Mouse (Mus musculus) embryonic facial prominence, embryonic 12.5 days (tissue): ENCODE results near the gene Gapt. TPM values are rescaled to one million over a fixed set of nuclear protein-coding genes. Genes with fewer than 3 reads are reported as not detected.

ENCODE experiments used
- ATAC-seq: fragments of 200-750 bp; cut with Nextera tagmentation; 2 replicates; pipeline ENCODE4 v1.8.0; 2017; ENCODE audit not compliant: insufficient number of reproducible peaks, insufficient read depth, low FRiP score, low TSS enrichment
- H3K27ac ChIP-seq: fragments of 300-500 bp; sonication (generic); 2 replicates; pipeline ENCODE4 v1.5.1; 2016; ENCODE audit warnings: mild to moderate bottlenecking
- H3K27me3 ChIP-seq: fragments of 300-500 bp; sonication (generic); 2 replicates; pipeline ENCODE4 v1.6.1; 2016; ENCODE audit warnings: mild to moderate bottlenecking, moderate library complexity
- H3K36me3 ChIP-seq: fragments of 300-500 bp; sonication (generic); 2 replicates; pipeline ENCODE4 v1.6.1; 2016; ENCODE audit warnings: mild to moderate bottlenecking
- H3K4me1 ChIP-seq: fragments of 300-500 bp; sonication (generic); 2 replicates; pipeline ENCODE4 v1.6.1; 2016
- H3K4me2 ChIP-seq: fragments of 300-500 bp; sonication (generic); replicated peaks from 2 replicates; pipeline ENCODE4 v1.6.1; 2016; ENCODE audit warnings: mild to moderate bottlenecking, moderate library complexity
- H3K4me3 ChIP-seq: fragments of 300-500 bp; sonication (generic); 2 replicates; pipeline ENCODE4 v1.5.1; 2016; ENCODE audit warnings: mild to moderate bottlenecking
- H3K9ac ChIP-seq: fragments of 300-500 bp; sonication (generic); 2 replicates; pipeline ENCODE4 v1.6.1; 2016; ENCODE audit warnings: mild to moderate bottlenecking, moderate library complexity
- H3K9me3 ChIP-seq: fragments of 300-500 bp; sonication (generic); 2 replicates; pipeline ENCODE4 v1.6.1; 2016; ENCODE audit warnings: mild to moderate bottlenecking, moderate library complexity
- WGBS: fragments of 180-500 bp; shearing (Covaris S2); methylation state at CpG from one replicate; pipeline ENCODE4 v1.1.7; 2016; 5-methylcytosine and 5-hydroxymethylcytosine counted together
- polyA plus RNA-seq: library from polyadenylated mRNA; unstranded; fragments of >200 nt; fragmentation: Nextera tagmentation; extraction: Ambion mirVana; gene quantifications from 2 replicates; pipeline ENCODE4 v1.2.1, GENCODE M21; 2016

Gapt gene
- polyA plus RNA-seq, 1 experiment from 2014 or later: 0.15 TPM

DNA sequence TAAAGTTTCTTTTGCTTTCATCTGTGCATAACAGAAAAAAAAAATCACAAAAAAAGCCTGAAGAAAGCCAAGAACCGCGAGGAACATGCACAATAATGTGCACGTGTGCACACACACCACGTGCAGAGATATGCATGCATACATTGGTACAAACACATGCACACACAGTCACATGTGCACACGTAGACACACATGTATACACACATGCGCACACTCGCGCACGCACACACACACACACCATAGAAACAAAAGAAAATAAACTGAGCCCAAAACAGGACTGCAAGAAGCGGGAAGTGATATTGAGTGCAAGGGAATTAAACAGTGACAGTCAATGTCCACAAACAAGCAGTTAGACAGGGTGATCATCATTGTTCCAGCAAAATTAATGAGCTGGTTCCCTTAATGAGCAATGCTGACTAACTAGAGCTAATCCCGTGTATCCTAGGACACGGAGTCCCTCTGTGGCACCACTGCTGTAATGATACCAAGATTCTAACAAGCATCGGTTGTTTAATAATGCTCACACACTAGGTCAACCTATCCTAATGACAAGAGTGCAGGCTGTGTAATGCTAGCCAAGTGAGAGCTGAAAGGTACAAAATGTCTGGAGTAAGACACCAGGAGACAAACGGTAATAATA is 23.9 kb downstream of the Gapt start:
- H3K4me1 ChIP-seq: no peaks in the 10 kb centered on the region
- no peak overlapping the region for H3K9ac ChIP-seq
- H3K4me3 ChIP-seq: no peak overlapping the region
- WGBS: 90% methylated on average over 14 of the region's 14 CpGs
- H3K36me3 ChIP-seq: no peaks in the 10 kb centered on the region
- no peaks in the 10 kb centered on the region for H3K9me3 ChIP-seq
- no peaks in the 10 kb centered on the region for H3K27me3 ChIP-seq
- H3K4me2 ChIP-seq: no peak overlapping the region
- no peak overlapping the region for H3K27ac ChIP-seq
- no peak for ATAC-seq

DNA sequence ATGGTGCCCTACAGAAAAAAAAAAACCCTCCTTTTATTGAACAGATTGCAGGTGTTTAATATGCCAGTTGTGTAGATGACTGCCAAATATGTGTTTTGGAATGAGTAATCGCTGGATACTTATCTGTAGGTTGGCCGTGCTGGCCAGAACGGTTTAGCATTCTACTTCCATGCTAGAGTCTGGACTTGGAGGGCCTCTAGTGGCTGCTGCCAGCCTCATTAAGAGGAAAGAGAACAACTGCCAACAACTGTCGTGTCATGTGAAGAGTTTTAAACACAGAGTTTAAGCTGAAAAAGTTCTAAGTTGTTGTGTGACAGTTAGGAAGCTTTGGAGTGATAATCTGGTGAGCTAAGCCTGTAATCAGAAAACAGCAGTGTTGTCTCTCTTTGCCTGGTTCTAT is 38.3 kb downstream of the Gapt start:
- H3K27me3 ChIP-seq: no peaks in the 10 kb centered on the region
- no peak overlapping the region for H3K4me3 ChIP-seq
- H3K4me2 ChIP-seq: no peak overlapping the region
- no peaks in the 10 kb centered on the region for H3K9me3 ChIP-seq
- ATAC-seq: no peak
- WGBS: 75% methylated on average over 4 of the region's 4 CpGs
- no peaks in the 10 kb centered on the region for H3K36me3 ChIP-seq
- no peaks in the 10 kb centered on the region for H3K4me1 ChIP-seq
- H3K9ac ChIP-seq: no peak overlapping the region
- no peak overlapping the region for H3K27ac ChIP-seq

DNA sequence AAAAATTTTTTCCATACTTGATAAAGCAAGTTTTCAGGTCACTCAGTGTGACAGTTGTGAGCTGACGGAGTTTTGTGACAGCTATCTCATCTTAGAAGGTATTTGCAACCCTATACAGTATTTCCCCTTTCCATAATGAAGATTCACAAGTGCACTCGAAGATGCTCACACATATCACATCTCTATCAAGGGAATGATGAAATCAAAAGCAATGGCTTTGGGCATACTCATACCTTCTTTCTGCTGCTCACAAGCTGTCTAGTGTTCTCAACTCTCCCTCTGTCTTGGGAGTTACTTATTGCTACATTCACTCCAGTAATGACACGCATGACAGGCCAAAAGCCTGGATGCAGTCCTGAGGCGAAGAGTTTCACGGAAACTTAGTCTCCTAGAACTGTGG is 49.8 kb downstream of the Gapt start:
- WGBS: 84% methylated on average over 5 of the region's 5 CpGs
- H3K9me3 ChIP-seq: no peaks in the 10 kb centered on the region

More for the DNA sequence above, 49.8 kb downstream of the Gapt start:
- Histone ChIP-seq H3K36me3 (no peaks in the 10 kb centered on the region), H3K27ac (no peak overlapping the region), H3K9ac (no peak overlapping the region), H3K27me3 (no peaks in the 10 kb centered on the region), H3K4me3 (no peak overlapping the region), H3K4me2 (no peak overlapping the region), H3K4me1 (no peaks in the 10 kb centered on the region)
- ATAC-seq: no peak

Other genes with a start within 250 kb of the Gapt start
- 4.0 and 4.4 TPM in 2 replicates for gene Rab3c, start 76.2 kb downstream of the Gapt start, polyA plus RNA-seq
- 201 and 223 TPM in 2 replicates for gene Plk2, start 37.8 kb upstream of the Gapt start, polyA plus RNA-seq